Comparison of ENCODE assay signal across 11 mouse cellular contexts in genomic region chr6:146674881-146675536, GRCm38 (mm10). TPM values are rescaled to one million over a fixed set of nuclear protein-coding genes. Genes with fewer than 3 reads are reported as not detected.
A peak's percentile ranks its signal among the peaks of the same experiment; 100 is the strongest.
DNase-seq lines count a peak whose midpoint lies in the region; ATAC-seq and TF ChIP-seq lines count a peak whose summit lies in the region.
"Had no signal": no experiment of that assay in that cellular context is flagged by ENCODE, and none has a peak within 500 bp of the region (broad histone marks: within the 10 kb centered on the region; RNA-seq: fewer than 3 reads in every experiment).

No protein-coding gene starts in this region.

- no peak overlapping the region for H3K4me3 ChIP-seq in gastrocnemius, adult 2 months
- H3K4me3 ChIP-seq in thymus, adult 2 months (ENCODE audit: control insufficient read depth, insufficient read depth, low read length): no peak overlapping the region
- H3K4me3 ChIP-seq in lung, embryonic 16.5 days (ENCODE audit: low read length): no peak overlapping the region
- H3K4me3 ChIP-seq in stomach, postnatal 0 days (ENCODE audit: low read depth, low read length): no peak overlapping the region

- H3K9me3 ChIP-seq in lung, embryonic 16.5 days (ENCODE audit: control insufficient read depth, low read length): no peaks in the 10 kb centered on the region
- H3K9me3 ChIP-seq in stomach, postnatal 0 days (ENCODE audit: control insufficient read depth, low read length): no peaks in the 10 kb centered on the region

- no peak overlapping the region for H3K9ac ChIP-seq in lung, embryonic 16.5 days (ENCODE audit: low read length)
- no peak overlapping the region for H3K9ac ChIP-seq in stomach, postnatal 0 days (ENCODE audit: low read length)

- H3K27me3 ChIP-seq in thymus, adult 2 months (ENCODE audit: control insufficient read depth, insufficient read depth, low read length): no peaks in the 10 kb centered on the region
- no peaks in the 10 kb centered on the region for H3K27me3 ChIP-seq in lung, embryonic 16.5 days (ENCODE audit: control insufficient read depth, insufficient read depth, low read depth, low read length)
- no peaks in the 10 kb centered on the region for H3K27me3 ChIP-seq in stomach, postnatal 0 days (ENCODE audit: control insufficient read depth, insufficient read depth, low read length)

- intact Hi-C loops in gastrocnemius, adult 2 months (cut with DNase I): no loop called here
- intact Hi-C loops in left cerebral cortex, postnatal 10 days (cut with DNase I): no loop called here

- peak overlapping the region; percentile 46 for H3K27ac ChIP-seq in gastrocnemius, adult 2 months
- H3K27ac ChIP-seq in thymus, adult 2 months (ENCODE audit: control insufficient read depth, insufficient read depth, low read length): peak overlapping the region; percentile 88
- no peak overlapping the region for H3K27ac ChIP-seq in lung, embryonic 16.5 days (ENCODE audit: low read length)
- H3K27ac ChIP-seq in stomach, postnatal 0 days (replicated peaks): peak overlapping the region; percentile 40; the same call in 1 of the 2 replicates
- H3K27ac ChIP-seq: hindbrain, postnatal 0 days had no signal

- no peak for TF ChIP-seq CTCF in gastrocnemius, adult 2 months (IDR thresholded peaks at IDR 0.05)
- no peak for TF ChIP-seq CTCF in thymus, adult 2 months (IDR thresholded peaks at IDR 0.05; ENCODE audit: borderline replicate concordance, control insufficient read depth, extremely low read depth, insufficient read depth, low read length, poor library complexity)
- TF ChIP-seq CTCF in stomach, postnatal 0 days (IDR thresholded peaks at IDR 0.05; ENCODE audit: low read depth): no peak

- H3K36me3 ChIP-seq in thymus, adult 2 months (ENCODE audit: control insufficient read depth, insufficient read depth, low read length): no peaks in the 10 kb centered on the region
- no peaks in the 10 kb centered on the region for H3K36me3 ChIP-seq in lung, embryonic 16.5 days (ENCODE audit: control insufficient read depth, insufficient read depth, low read length)
- no peaks in the 10 kb centered on the region for H3K36me3 ChIP-seq in stomach, postnatal 0 days (ENCODE audit: control insufficient read depth, insufficient read depth, low read length)

- no peak for DNase-seq in gastrocnemius, adult 2 months
- no peak for DNase-seq in gastrocnemius, postnatal 25 days
- DNase-seq in thymus, adult 2 months: no peak
- DNase-seq in thymus, postnatal 25 days: no peak
- no peak for DNase-seq in stomach, postnatal 0 days (ENCODE audit: low spot score)
- DNase-seq in adrenal gland, adult 18-20 months (ENCODE audit: low spot score in 2 of 2): no peak
- DNase-seq in left cerebral cortex, postnatal 10 days (ENCODE audit: extremely low spot score in 1 of 2, low spot score in 2 of 2): no peak
- DNase-seq: cerebellum, postnatal 10 days had no signal

- ATAC-seq in lung, embryonic 16.5 days (ENCODE audit: low read depth): peak; percentile 65; the same call in 1 of the 2 replicates
- peak; percentile 86 for ATAC-seq in stomach, postnatal 0 days (ENCODE audit: low FRiP score, low TSS enrichment)
- ATAC-seq: forebrain, embryonic 14.5 days; hindbrain, postnatal 0 days had no signal

- H3K4me2 ChIP-seq in lung, embryonic 16.5 days (ENCODE audit: low read depth, low read length): no peak overlapping the region
- H3K4me2 ChIP-seq in stomach, postnatal 0 days (replicated peaks; ENCODE audit: low read depth): no peak overlapping the region

- no peak for TF ChIP-seq EP300 in stomach, postnatal 0 days (optimal IDR thresholded peaks at IDR 0.05)

- WGBS in thymus, adult 2 months: 47% methylated on average over 4 of the region's 4 CpGs
- 64% methylated on average over 4 of the region's 4 CpGs for WGBS in lung, embryonic 16.5 days
- WGBS in stomach, postnatal 0 days: 49% methylated on average over 4 of the region's 4 CpGs

- no peak for TF ChIP-seq POLR2A in thymus, adult 2 months (IDR thresholded peaks at IDR 0.05; ENCODE audit: control insufficient read depth, extremely low read depth, insufficient read depth, low read length, poor library complexity)

- H3K4me1 ChIP-seq in thymus, adult 2 months (replicated peaks; ENCODE audit: control insufficient read depth, insufficient read depth, low read length): peaks cover 22% of the 10 kb centered on the region
- H3K4me1 ChIP-seq in lung, embryonic 16.5 days (replicated peaks; ENCODE audit: control insufficient read depth, insufficient read depth, low read length): no peaks in the 10 kb centered on the region
- H3K4me1 ChIP-seq in stomach, postnatal 0 days (replicated peaks; ENCODE audit: control insufficient read depth, insufficient read depth): no peaks in the 10 kb centered on the region

RNA-seq across cellular contexts. Expression of gene Tm7sf3, which starts 32.4 kb away (rescaled TPM):
- total RNA-seq in gastrocnemius, adult 2 months (2021): 1 to 10 TPM; 5.7 to 7.8 TPM
- 1 to 10 TPM; 7.3 to 9.5 TPM for total RNA-seq in gastrocnemius, postnatal 25 days (2021)
- polyA plus RNA-seq in thymus, adult 2 months (2012; rRNA removed): 8.4 and 9.6 TPM in 2 replicates
- 27.0 and 29.9 TPM in 2 replicates for polyA plus RNA-seq in lung, embryonic 16.5 days (2015; fragmentation: Nextera tagmentation; extraction: Ambion mirVana)
- polyA plus RNA-seq in stomach, postnatal 0 days (2015; fragmentation: Nextera tagmentation; extraction: Ambion mirVana): 21.9 and 24.5 TPM in 2 replicates
- total RNA-seq in adrenal gland, adult 18-20 months (2021): 10 to 100 TPM; 30.2 to 33.3 TPM
- 10 to 100 TPM; 31.7 to 33.6 TPM for total RNA-seq in left cerebral cortex, postnatal 10 days (2021)

RNA-seq across cellular contexts. Expression of gene Med21, which starts 32.7 kb away (rescaled TPM):
- total RNA-seq in gastrocnemius, adult 2 months (2021): 10 to 100 TPM; 35.7 to 44.7 TPM
- total RNA-seq in gastrocnemius, postnatal 25 days (2021): 10 to 100 TPM; 37.6 to 37.7 TPM
- polyA plus RNA-seq in thymus, adult 2 months (2012; rRNA removed): 35.4 and 38.8 TPM in 2 replicates
- 146 and 159 TPM in 2 replicates for polyA plus RNA-seq in lung, embryonic 16.5 days (2015; fragmentation: Nextera tagmentation; extraction: Ambion mirVana)
- 106 and 107 TPM in 2 replicates for polyA plus RNA-seq in stomach, postnatal 0 days (2015; fragmentation: Nextera tagmentation; extraction: Ambion mirVana)
- total RNA-seq in adrenal gland, adult 18-20 months (2021): 10 to 100 TPM; 66.4 to 67.1 TPM
- 10 to 100 TPM; 39.2 to 44.9 TPM for total RNA-seq in left cerebral cortex, postnatal 10 days (2021)

RNA-seq across cellular contexts. Expression of gene Stk38l, which starts 49.8 kb away (rescaled TPM):
- 10 to 100 TPM; 11.4 to 11.8 TPM for total RNA-seq in gastrocnemius, adult 2 months (2021)
- 1 to 10 TPM; 5.9 to 8.6 TPM for total RNA-seq in gastrocnemius, postnatal 25 days (2021)
- 3.5 and 3.8 TPM in 2 replicates for polyA plus RNA-seq in thymus, adult 2 months (2012; rRNA removed)
- polyA plus RNA-seq in lung, embryonic 16.5 days (2015; fragmentation: Nextera tagmentation; extraction: Ambion mirVana): 13.5 and 15.6 TPM in 2 replicates
- 16.9 and 17.3 TPM in 2 replicates for polyA plus RNA-seq in stomach, postnatal 0 days (2015; fragmentation: Nextera tagmentation; extraction: Ambion mirVana)
- total RNA-seq in adrenal gland, adult 18-20 months (2021): 10 to 100 TPM; 20.3 to 21.0 TPM
- 10 to 100 TPM; 16.5 to 16.6 TPM for total RNA-seq in left cerebral cortex, postnatal 10 days (2021)
